In the genomic region with DNA sequence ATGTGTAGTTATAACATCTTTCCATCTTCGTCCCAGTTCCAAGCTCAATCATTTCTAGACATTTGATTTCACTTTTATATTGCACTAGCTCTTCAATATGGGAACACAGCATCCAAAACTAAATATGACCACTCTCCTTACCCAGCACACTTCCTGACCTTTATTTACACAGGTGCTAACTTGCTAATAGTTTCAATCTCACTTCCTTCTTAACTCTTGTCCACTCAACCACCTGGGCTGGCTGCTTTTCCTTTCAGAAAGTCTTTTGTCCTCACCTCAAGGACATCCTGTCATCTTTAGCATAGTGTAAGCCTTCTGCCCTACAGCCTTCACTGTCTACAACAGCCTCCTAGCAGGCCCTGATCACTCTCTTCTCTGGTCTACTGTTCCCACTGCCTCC, we compare ENCODE assay signal across 15 mouse cellular contexts.
"Had no signal": no experiment of that assay in that cellular context is flagged by ENCODE, and none has a peak within 500 bp of the region (broad histone marks: within the 10 kb centered on the region; RNA-seq: fewer than 3 reads in every experiment).

No protein-coding gene starts in this region.

- H3K9ac ChIP-seq: neural tube, embryonic 12.5 days; neural tube, embryonic 13.5 days; neural tube, embryonic 15.5 days; stomach, embryonic 15.5 days had no signal

- H3K27me3 ChIP-seq: neural tube, embryonic 12.5 days; neural tube, embryonic 13.5 days; neural tube, embryonic 15.5 days; stomach, embryonic 15.5 days had no signal

- H3K27ac ChIP-seq: neural tube, embryonic 12.5 days; neural tube, embryonic 13.5 days; neural tube, embryonic 15.5 days; stomach, embryonic 15.5 days; stomach, postnatal 0 days had no signal

- H3K9me3 ChIP-seq: neural tube, embryonic 12.5 days; neural tube, embryonic 13.5 days; neural tube, embryonic 15.5 days; stomach, embryonic 15.5 days had no signal

- H3K4me1 ChIP-seq: stomach, embryonic 15.5 days had no signal

- H3K36me3 ChIP-seq: neural tube, embryonic 12.5 days; neural tube, embryonic 13.5 days; neural tube, embryonic 15.5 days; stomach, embryonic 15.5 days had no signal

- H3K4me2 ChIP-seq: neural tube, embryonic 12.5 days; neural tube, embryonic 13.5 days; neural tube, embryonic 15.5 days; stomach, embryonic 15.5 days had no signal

- H3K4me3 ChIP-seq: neural tube, embryonic 12.5 days; neural tube, embryonic 13.5 days; neural tube, embryonic 15.5 days; stomach, embryonic 15.5 days had no signal

- DNase-seq: retina, postnatal 1 day; right cerebral cortex, adult 18-20 months; right cerebral cortex, postnatal 14 days; right cerebral cortex, postnatal 25 days; right cerebral cortex, postnatal 4 days; spleen, adult 18-20 months; thymus, adult 18-20 months; thymus, postnatal 14 days; thymus, postnatal 25 days; thymus, postnatal 4 days had no signal
